Mouse (Mus musculus): ENCODE measurements around the gene Lrrk1. TPM values are rescaled to one million over a fixed set of nuclear protein-coding genes. Genes with fewer than 3 reads are reported as not detected.
A peak's percentile ranks its signal among the peaks of the same experiment; 100 is the strongest.

Lrrk1 gene
- total and polyA plus RNA-seq, 3 experiments, result 5.0 to 16.9 (median 13.6) TPM

GRCm38 (mm10) chr7:66180711-66181365 is 207.3 kb downstream of the Lrrk1 start:
- Histone ChIP-seq H3K4me1 (ENCODE audit: control insufficient read depth in 1 of 2, insufficient read depth in 2 of 2) (peaks cover 8 to 50% of the 10 kb centered on the region in 2 experiments), H3K27me3 (replicated peaks) (no peaks in the 10 kb centered on the region), H3K9me3 (replicated peaks; ENCODE audit: low read length) (peaks cover 3% of the 10 kb centered on the region), H3K79me2 (replicated peaks; ENCODE audit: control insufficient read depth, extremely low read depth, insufficient read depth, poor library complexity, severe bottlenecking) (no peaks in the 10 kb centered on the region), H3K9ac (ENCODE audit: insufficient read depth, low read depth) (no peak overlapping the region), H3K27ac (ENCODE audit: insufficient read depth, low read depth) (no peak overlapping the region), H3K4me2 (ENCODE audit: insufficient read depth, low read depth, poor library complexity, severe bottlenecking) (no peak overlapping the region), H3K4me3 (replicated peaks in 1 of 3; ENCODE audit: low read depth in 2 of 3, low read length in 2 of 3, poor library complexity in 1 of 3) (no peak overlapping the region), H3K36me3 (replicated peaks in 1 of 2; ENCODE audit: control insufficient read depth in 1 of 2, insufficient read depth in 1 of 2, low read length in 1 of 2) (no peaks in the 10 kb centered on the region)
- in situ Hi-C loops (cut with MboI; ENCODE audit: low pct_ligation_motif_present, low pct_unique_long_range_greater_than_20kb, low sequenced_read_pairs), result no loop called here
- no peak for DNase-seq (ENCODE audit: extremely low read depth)
- dilution Hi-C loops (cut with MboI; ENCODE audit: extremely low pct_ligation_motif_present, extremely low pct_unique_long_range_greater_than_20kb, low sequenced_read_pairs), result no loop called here
- TF ChIP-seq MAFK (IDR thresholded peaks at IDR 0.05; ENCODE audit: insufficient replicate concordance, low read length) (no peak), JUN (IDR thresholded peaks at IDR 0.05; ENCODE audit: insufficient read depth, low read depth, low read length) (no peak), KAT2A (IDR thresholded peaks at IDR 0.05; ENCODE audit: insufficient replicate concordance, low read length) (no peak), IRF4 (IDR thresholded peaks at IDR 0.05; ENCODE audit: low read depth, low read length) (no peak)

- peak; percentile 66 for DNase-seq (ENCODE audit: extremely low read depth)
Observed at GRCm38 (mm10) chr7:66180260-66180659, 207.9 kb downstream of the Lrrk1 start.

GRCm38 (mm10) chr7:66179711-66180110 is 208.4 kb downstream of the Lrrk1 start:
- H3K4me2 ChIP-seq (ENCODE audit: insufficient read depth, low read depth, poor library complexity, severe bottlenecking), result no peak overlapping the region
- peaks cover 3% of the 10 kb centered on the region for H3K9me3 ChIP-seq (replicated peaks; ENCODE audit: low read length)
- dilution Hi-C loops (cut with MboI; ENCODE audit: extremely low pct_ligation_motif_present, extremely low pct_unique_long_range_greater_than_20kb, low sequenced_read_pairs), result no loop called here
- H3K4me1 ChIP-seq (ENCODE audit: control insufficient read depth in 1 of 2, insufficient read depth in 2 of 2), result peaks cover 7 to 45% of the 10 kb centered on the region in 2 experiments
- H3K27me3 ChIP-seq (replicated peaks), result no peaks in the 10 kb centered on the region
- H3K36me3 ChIP-seq (replicated peaks in 1 of 2; ENCODE audit: control insufficient read depth in 1 of 2, insufficient read depth in 1 of 2, low read length in 1 of 2), result no peaks in the 10 kb centered on the region
- H3K79me2 ChIP-seq (replicated peaks; ENCODE audit: control insufficient read depth, extremely low read depth, insufficient read depth, poor library complexity, severe bottlenecking), result no peaks in the 10 kb centered on the region
- H3K4me3 ChIP-seq (replicated peaks in 1 of 3; ENCODE audit: low read depth in 2 of 3, low read length in 2 of 3, poor library complexity in 1 of 3), result no peak overlapping the region
- DNase-seq (ENCODE audit: extremely low read depth), result no peak
- TF ChIP-seq ETS1 (conservative IDR thresholded peaks at IDR 0.05; ENCODE audit: low read depth, low read length), result no peak
- TF ChIP-seq MAX (IDR thresholded peaks at IDR 0.05; ENCODE audit: low read length), result no peak
- TF ChIP-seq MEF2A (IDR thresholded peaks at IDR 0.05; ENCODE audit: borderline replicate concordance, low read depth, low read length), result no peak
- no peak for TF ChIP-seq IRF4 (IDR thresholded peaks at IDR 0.05; ENCODE audit: low read depth, low read length)
- TF ChIP-seq CHD2 (IDR thresholded peaks at IDR 0.05; ENCODE audit: low read length), result no peak
- TF ChIP-seq POLR2A (IDR thresholded peaks at IDR 0.05; ENCODE audit: low read depth, low read length), result no peak
- TF ChIP-seq USF1 (IDR thresholded peaks at IDR 0.05; ENCODE audit: low read depth, low read length), result no peak
- no peak for TF ChIP-seq BHLHE40 (IDR thresholded peaks at IDR 0.05; ENCODE audit: low read depth, low read length)
- no peak for TF ChIP-seq JUN (IDR thresholded peaks at IDR 0.05; ENCODE audit: insufficient read depth, low read depth, low read length)
- TF ChIP-seq RAD21 (IDR thresholded peaks at IDR 0.05; ENCODE audit: low read depth, low read length), result no peak
- no peak for TF ChIP-seq EP300 (IDR thresholded peaks at IDR 0.05; ENCODE audit: low read length)
- H3K27ac ChIP-seq (ENCODE audit: insufficient read depth, low read depth), result no peak overlapping the region
- in situ Hi-C loops (cut with MboI; ENCODE audit: low pct_ligation_motif_present, low pct_unique_long_range_greater_than_20kb, low sequenced_read_pairs), result loop anchor here (10.0 kb wide), 1 partner anchor 65 kb away; no protein-coding TSS in a partner anchor
- H3K9ac ChIP-seq (ENCODE audit: insufficient read depth, low read depth), result no peak overlapping the region

More at GRCm38 (mm10) chr7:66180260-66180659, 207.9 kb downstream of the Lrrk1 start:
- peaks cover 3% of the 10 kb centered on the region for H3K9me3 ChIP-seq (replicated peaks; ENCODE audit: low read length)
- no peak for TF ChIP-seq MXI1 (IDR thresholded peaks at IDR 0.05; ENCODE audit: low read depth, low read length)
- peak; percentile 46; the same call in 1 of the 2 replicates for TF ChIP-seq IRF4 (IDR thresholded peaks at IDR 0.05; ENCODE audit: low read depth, low read length)
- no peak for TF ChIP-seq SMC3 (IDR thresholded peaks at IDR 0.05; ENCODE audit: low read depth, low read length)
- TF ChIP-seq BHLHE40 (IDR thresholded peaks at IDR 0.05; ENCODE audit: low read depth, low read length), result 0 out of 2 replicates have a peak, but pooled peaks have one; percentile 17
- no peak for TF ChIP-seq TBP (conservative IDR thresholded peaks at IDR 0.05; ENCODE audit: low read depth, low read length)
- no peak for TF ChIP-seq MAX (IDR thresholded peaks at IDR 0.05; ENCODE audit: low read length)
- TF ChIP-seq EP300 (IDR thresholded peaks at IDR 0.05; ENCODE audit: low read length), result peak; percentile 51; the same call in 1 of the 2 replicates
- TF ChIP-seq TCF12 (IDR thresholded peaks at IDR 0.05; ENCODE audit: low read depth, low read length), result no peak
- TF ChIP-seq ZNF384 (IDR thresholded peaks at IDR 0.05; ENCODE audit: low read depth, low read length), result peak; percentile 74
- TF ChIP-seq ETS1 (conservative IDR thresholded peaks at IDR 0.05; ENCODE audit: low read depth, low read length), result peak; percentile 35; the same call in 1 of the 2 replicates
- no peak overlapping the region for H3K9ac ChIP-seq (ENCODE audit: insufficient read depth, low read depth)
- H3K4me1 ChIP-seq (ENCODE audit: control insufficient read depth in 1 of 2, insufficient read depth in 2 of 2), result peaks cover 7 to 50% of the 10 kb centered on the region in 2 experiments
- H3K27ac ChIP-seq (ENCODE audit: insufficient read depth, low read depth), result no peak overlapping the region
- dilution Hi-C loops (cut with MboI; ENCODE audit: extremely low pct_ligation_motif_present, extremely low pct_unique_long_range_greater_than_20kb, low sequenced_read_pairs), result no loop called here
- no peak overlapping the region for H3K4me2 ChIP-seq (ENCODE audit: insufficient read depth, low read depth, poor library complexity, severe bottlenecking)
- H3K79me2 ChIP-seq (replicated peaks; ENCODE audit: control insufficient read depth, extremely low read depth, insufficient read depth, poor library complexity, severe bottlenecking), result no peaks in the 10 kb centered on the region
- in situ Hi-C loops (cut with MboI; ENCODE audit: low pct_ligation_motif_present, low pct_unique_long_range_greater_than_20kb, low sequenced_read_pairs), result no loop called here
- no peaks in the 10 kb centered on the region for H3K27me3 ChIP-seq (replicated peaks)
- H3K4me3 ChIP-seq (replicated peaks in 1 of 3; ENCODE audit: low read depth in 2 of 3, low read length in 2 of 3, poor library complexity in 1 of 3), result no peak overlapping the region
- no peaks in the 10 kb centered on the region for H3K36me3 ChIP-seq (replicated peaks in 1 of 2; ENCODE audit: control insufficient read depth in 1 of 2, insufficient read depth in 1 of 2, low read length in 1 of 2)

All from CH12.LX (cell line).